Mouse (Mus musculus) limb, embryonic 10.5 days (tissue): ENCODE measurements around the gene Cacfd1. TPM values are rescaled to one million over a fixed set of nuclear protein-coding genes. Genes with fewer than 3 reads are reported as not detected.

ENCODE experiments used
- DNase-seq: peaks from one replicate; pipeline ENCODE4 v3.0.0-alpha.2; 2017; ENCODE audit warnings: low spot score
- H3K27ac ChIP-seq: fragments of 300-500 bp; sonication (generic); 2 replicates; pipeline ENCODE4 v1.5.1; 2016; ENCODE audit warnings: mild to moderate bottlenecking
- H3K27me3 ChIP-seq: fragments of 300-500 bp; sonication (generic); 2 replicates; pipeline ENCODE4 v1.6.1; 2016; ENCODE audit warnings: low read depth, mild to moderate bottlenecking; ENCODE audit not compliant: poor library complexity, severe bottlenecking
- H3K36me3 ChIP-seq: fragments of 300-500 bp; sonication (generic); 2 replicates; pipeline ENCODE4 v1.6.1; 2016; ENCODE audit warnings: mild to moderate bottlenecking, moderate library complexity
- H3K4me1 ChIP-seq: fragments of 300-500 bp; sonication (generic); 2 replicates; pipeline ENCODE4 v1.6.1; 2016
- H3K4me3 ChIP-seq: fragments of 300-500 bp; sonication (generic); 2 replicates; pipeline ENCODE4 v1.5.1; 2016; ENCODE audit warnings: mild to moderate bottlenecking, moderate library complexity
- H3K9me3 ChIP-seq: fragments of 300-500 bp; sonication (generic); replicated peaks from 2 replicates; pipeline ENCODE4 v1.6.1; 2016; ENCODE audit warnings: mild to moderate bottlenecking
- WGBS: fragments of 180-500 bp; shearing (Covaris S2); methylation state at CpG from one replicate; pipeline ENCODE4 v1.1.7; 2016; 5-methylcytosine and 5-hydroxymethylcytosine counted together
- polyA plus RNA-seq: library from polyadenylated mRNA; unstranded; fragments of >200 nt; fragmentation: Nextera tagmentation; extraction: Ambion mirVana; gene quantifications from 2 replicates; pipeline ENCODE4 v1.2.1, GENCODE M21; 2016

Gene Cacfd1
- polyA plus RNA-seq, 1 experiment from 2014 or later: 109 TPM

GRCm38 (mm10) chr2:27006255-27006654 lies 3.5 kb upstream of the Cacfd1 start:
- H3K4me1 ChIP-seq: peaks cover 20% of the 10 kb centered on the region
- H3K36me3 ChIP-seq: no peaks in the 10 kb centered on the region
- no peak for DNase-seq
- H3K4me3 ChIP-seq: no peak overlapping the region
- H3K27me3 ChIP-seq: no peaks in the 10 kb centered on the region
- H3K9me3 ChIP-seq: no peaks in the 10 kb centered on the region
- 74% methylated on average over 4 of the region's 4 CpGs for WGBS
- H3K27ac ChIP-seq: no peak overlapping the region

GRCm38 (mm10) chr2:27007701-27008100 lies 2.0 kb upstream of the Cacfd1 start:
- Histone ChIP-seq H3K9me3 (no peaks in the 10 kb centered on the region), H3K4me1 (peaks cover 26% of the 10 kb centered on the region), H3K27ac (no peak overlapping the region), H3K27me3 (no peaks in the 10 kb centered on the region), H3K4me3 (no peak overlapping the region), H3K36me3 (no peaks in the 10 kb centered on the region; the same call in 1 of the 2 replicates)
- no peak for DNase-seq
- WGBS: 75% methylated on average over 7 of the region's 7 CpGs

DNA sequence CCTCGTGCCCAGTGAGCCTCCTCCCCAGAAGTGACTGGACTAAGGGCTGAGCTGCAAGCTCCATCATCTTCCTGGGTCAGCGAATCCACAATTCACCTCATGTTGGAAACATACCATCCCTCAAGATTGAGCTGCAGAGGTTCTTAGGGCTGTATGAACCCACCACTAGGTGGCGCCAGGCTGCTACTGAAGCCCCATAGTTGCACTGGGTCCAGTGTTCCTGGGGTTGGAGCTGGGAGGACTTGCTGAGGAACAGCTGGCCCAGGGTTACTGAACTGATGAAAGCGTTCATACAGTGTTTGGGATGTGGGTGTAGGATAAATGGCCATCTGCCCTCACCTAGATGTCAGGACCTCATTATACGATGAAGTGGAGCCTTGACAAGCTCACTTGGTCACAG lies 8.1 kb downstream of the Cacfd1 start:
- DNase-seq: peak; percentile 82
- peaks cover 84% of the 10 kb centered on the region for H3K36me3 ChIP-seq
- H3K9me3 ChIP-seq: no peaks in the 10 kb centered on the region
- no peaks in the 10 kb centered on the region for H3K27me3 ChIP-seq
- WGBS: 53% methylated on average over 5 of the region's 5 CpGs
- no peak overlapping the region for H3K4me3 ChIP-seq
- peaks cover 10% of the 10 kb centered on the region; the same call in 1 of the 2 replicates for H3K4me1 ChIP-seq
- H3K27ac ChIP-seq: no peak overlapping the region

DNA sequence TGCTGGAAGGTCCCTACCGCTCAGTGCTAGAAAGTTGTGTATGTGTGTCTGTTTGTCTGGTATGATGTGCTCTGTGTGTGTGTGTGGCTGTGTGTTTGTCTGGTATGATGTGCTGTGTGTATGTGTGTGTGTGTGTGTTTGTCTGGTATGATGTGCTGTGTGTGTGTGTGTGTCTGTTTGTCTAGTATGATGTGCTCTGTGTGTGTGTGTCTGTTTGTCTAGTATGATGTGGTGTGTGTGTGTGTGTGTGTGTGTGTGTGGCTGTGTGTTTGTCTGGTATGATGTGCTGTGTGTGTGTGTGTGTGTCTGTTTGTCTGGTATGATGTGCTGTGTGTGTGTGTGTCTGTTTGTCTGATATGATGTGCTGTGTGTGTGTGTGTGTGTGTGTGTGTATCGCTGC lies 9.8 kb downstream of the Cacfd1 start:
- WGBS: 89% methylated on average over 2 of the region's 2 CpGs
- Histone ChIP-seq H3K27ac (no peak overlapping the region), H3K36me3 (peaks cover 67% of the 10 kb centered on the region), H3K4me3 (no peak overlapping the region), H3K9me3 (no peaks in the 10 kb centered on the region), H3K4me1 (peaks cover 11% of the 10 kb centered on the region), H3K27me3 (no peaks in the 10 kb centered on the region)
- DNase-seq: no peak

- Histone ChIP-seq H3K4me1 (peaks cover 11% of the 10 kb centered on the region), H3K9me3 (no peaks in the 10 kb centered on the region), H3K36me3 (peaks cover 51% of the 10 kb centered on the region), H3K27me3 (no peaks in the 10 kb centered on the region), H3K4me3 (no peak overlapping the region), H3K27ac (no peak overlapping the region)
- no peak for DNase-seq
- WGBS: 93% methylated on average over 1 of the region's 1 CpGs
Observed at GRCm38 (mm10) chr2:27021103-27021502, 11.4 kb downstream of the Cacfd1 start.

DNA sequence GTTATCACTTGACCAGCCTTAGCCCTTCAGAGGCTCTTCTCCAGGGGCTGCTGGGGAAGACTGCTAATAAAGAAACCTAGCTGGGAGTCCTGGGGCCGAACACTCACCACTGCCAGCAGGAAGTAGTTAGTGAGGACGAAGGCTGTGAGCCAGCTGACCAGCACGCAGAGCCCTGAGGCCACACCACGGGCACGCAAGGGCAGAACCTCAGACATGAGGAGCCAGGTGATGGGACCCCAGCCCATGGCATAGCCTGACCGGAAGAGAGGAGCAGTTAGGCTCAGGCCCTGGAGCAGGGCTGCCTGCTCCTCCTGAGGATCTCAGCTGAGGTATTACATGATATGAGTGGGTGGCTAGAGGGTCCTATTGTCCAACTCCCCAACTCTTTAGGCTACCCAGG lies 12.9 kb downstream of the Cacfd1 start:
- H3K4me1 ChIP-seq: peaks cover 15% of the 10 kb centered on the region
- peak overlapping the region; percentile 42; the same call in 1 of the 2 replicates for H3K27ac ChIP-seq
- no peaks in the 10 kb centered on the region for H3K9me3 ChIP-seq
- peaks cover 36% of the 10 kb centered on the region for H3K36me3 ChIP-seq
- no peak for DNase-seq
- H3K27me3 ChIP-seq: 0 out of 2 replicates have a peak, but pooled peaks cover 6% of the 10 kb centered on the region
- WGBS: 77% methylated on average over 6 of the region's 6 CpGs
- H3K4me3 ChIP-seq: no peak overlapping the region

DNA sequence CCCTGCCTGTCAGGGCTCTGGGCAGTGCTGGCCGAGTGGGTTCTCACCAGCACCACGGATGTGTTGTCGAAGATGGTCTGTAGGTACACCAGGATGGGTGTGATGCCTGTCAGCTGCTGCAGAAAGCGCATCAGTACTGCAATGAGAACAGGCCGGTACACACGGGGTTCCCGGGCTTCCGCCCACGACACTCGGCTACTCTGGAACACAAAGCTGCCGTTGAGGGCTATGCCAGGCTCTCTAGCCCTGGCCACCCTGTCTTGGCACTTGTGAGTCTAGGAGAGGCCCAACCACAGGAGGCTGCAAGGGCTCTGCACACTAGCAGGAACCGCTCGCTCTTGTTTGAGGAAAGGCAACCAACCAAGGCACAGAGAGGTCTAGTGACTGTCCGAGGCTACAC lies 14.4 kb downstream of the Cacfd1 start:
- peaks cover 15% of the 10 kb centered on the region for H3K27me3 ChIP-seq
- peaks cover 21% of the 10 kb centered on the region for H3K36me3 ChIP-seq
- H3K4me3 ChIP-seq: no peak overlapping the region
- H3K4me1 ChIP-seq: peaks cover 23% of the 10 kb centered on the region
- DNase-seq: no peak
- no peaks in the 10 kb centered on the region for H3K9me3 ChIP-seq
- no peak overlapping the region for H3K27ac ChIP-seq
- WGBS: 89% methylated on average over 14 of the region's 14 CpGs

DNA sequence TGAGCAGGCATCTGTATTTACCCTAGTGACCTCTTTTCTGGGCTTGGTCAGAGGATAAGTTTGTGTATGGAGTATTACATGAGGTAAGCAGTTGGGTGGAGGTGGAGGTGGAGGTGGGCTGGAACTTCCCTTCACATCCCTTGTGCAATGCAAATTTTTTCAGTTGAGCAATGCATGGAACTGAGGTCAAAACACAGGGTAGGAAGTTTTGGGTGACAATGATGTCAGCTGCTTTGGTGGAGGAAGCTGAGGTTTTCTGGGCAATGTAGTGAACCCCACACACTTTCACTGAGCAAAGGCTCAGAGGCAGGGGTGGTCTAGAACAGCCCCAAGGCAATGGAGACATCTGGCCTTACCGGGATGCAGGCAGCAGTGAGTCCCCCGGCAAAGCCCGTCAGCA lies 15.8 kb downstream of the Cacfd1 start:
- Histone ChIP-seq H3K4me1 (peaks cover 23% of the 10 kb centered on the region), H3K27me3 (peaks cover 26% of the 10 kb centered on the region), H3K4me3 (no peak overlapping the region), H3K9me3 (no peaks in the 10 kb centered on the region), H3K27ac (no peak overlapping the region), H3K36me3 (peaks cover 7% of the 10 kb centered on the region; the same call in 1 of the 2 replicates)
- no peak for DNase-seq
- WGBS: 94% methylated on average over 3 of the region's 3 CpGs

- Histone ChIP-seq H3K9me3 (no peaks in the 10 kb centered on the region), H3K27me3 (peaks cover 26% of the 10 kb centered on the region), H3K27ac (no peak overlapping the region), H3K4me3 (no peak overlapping the region), H3K36me3 (no peaks in the 10 kb centered on the region), H3K4me1 (peaks cover 23% of the 10 kb centered on the region)
- no peak for DNase-seq
- 94% methylated on average over 3 of the region's 3 CpGs for WGBS
Observed at GRCm38 (mm10) chr2:27026332-27026731, 16.6 kb downstream of the Cacfd1 start.

DNA sequence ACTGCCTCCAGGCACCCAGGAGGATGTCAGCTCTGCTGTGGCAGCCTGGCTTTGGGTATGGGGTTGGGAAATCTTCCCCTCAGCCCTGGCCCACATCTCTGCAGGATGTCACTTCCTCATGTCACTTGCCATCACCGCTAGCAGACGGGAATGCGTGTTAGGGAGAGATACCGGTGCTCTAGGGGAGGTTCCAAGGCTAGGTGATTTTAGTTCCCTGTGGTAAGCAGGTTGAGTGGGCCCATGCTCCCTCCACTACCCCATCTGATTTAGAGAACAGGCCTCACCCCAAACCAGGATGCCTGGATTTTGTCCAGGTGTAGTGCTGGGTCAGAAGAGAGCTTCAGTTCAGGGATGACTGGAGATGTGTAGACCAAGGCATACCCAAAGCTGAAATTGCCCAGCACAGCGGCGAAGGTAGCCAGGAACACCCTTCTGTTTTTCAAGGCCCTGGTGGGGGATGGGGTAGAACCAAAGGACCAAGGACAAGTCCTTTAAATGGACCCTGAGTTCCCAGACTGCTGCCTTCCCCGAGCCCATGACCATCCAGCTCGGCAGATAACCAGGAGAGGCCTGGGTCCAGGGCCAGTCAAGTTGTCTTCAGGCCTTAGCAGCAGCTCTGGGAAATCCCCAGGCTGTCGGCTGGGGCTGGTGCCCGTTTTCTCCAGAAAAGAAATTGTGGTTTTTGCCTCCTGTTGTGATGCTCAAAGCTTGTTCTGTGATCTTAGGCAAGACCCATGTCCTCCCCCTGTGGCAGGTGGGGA lies 17.3 kb downstream of the Cacfd1 start:
- 84% methylated on average over 10 of the region's 10 CpGs for WGBS
- Histone ChIP-seq H3K36me3 (no peaks in the 10 kb centered on the region), H3K27ac (peak overlapping the region; percentile 8; the same call in 1 of the 2 replicates), H3K27me3 (peaks cover 26% of the 10 kb centered on the region), H3K4me1 (peaks cover 18% of the 10 kb centered on the region), H3K9me3 (no peaks in the 10 kb centered on the region), H3K4me3 (peak overlapping the region; percentile 48)
- no peak for DNase-seq

- Histone ChIP-seq H3K27me3 (peaks cover 26% of the 10 kb centered on the region), H3K4me3 (peak within 1 kb of the TSS; percentile 48), H3K36me3 (no peaks in the 10 kb centered on the region), H3K9me3 (no peaks in the 10 kb centered on the region), H3K27ac (peak within 1 kb of the TSS; percentile 8; the same call in 1 of the 2 replicates), H3K4me1 (peaks cover 13% of the 10 kb centered on the region)
- DNase-seq: peak; percentile 85
- WGBS: 4% methylated on average over 38 of the region's 38 CpGs
Observed at GRCm38 (mm10) chr2:27027618-27028436, 18.1 kb downstream of the Cacfd1 start, which contains the start of gene Slc2a6. Gene Slc2a6, minus strand, starts transcription at chr2:27027998.

- Histone ChIP-seq H3K9me3 (no peaks in the 10 kb centered on the region), H3K27ac (no peak overlapping the region), H3K36me3 (no peaks in the 10 kb centered on the region), H3K4me3 (peak overlapping the region; percentile 48), H3K27me3 (peaks cover 26% of the 10 kb centered on the region), H3K4me1 (peaks cover 12% of the 10 kb centered on the region)
- WGBS: 74% methylated on average over 4 of the region's 4 CpGs
- DNase-seq: no peak
Observed at GRCm38 (mm10) chr2:27028437-27029015, 18.8 kb downstream of the Cacfd1 start.

- Histone ChIP-seq H3K9me3 (no peaks in the 10 kb centered on the region), H3K27ac (no peak overlapping the region), H3K4me3 (no peak overlapping the region), H3K27me3 (peaks cover 21% of the 10 kb centered on the region), H3K36me3 (no peaks in the 10 kb centered on the region), H3K4me1 (peaks cover 15% of the 10 kb centered on the region)
- no peak for DNase-seq
- WGBS: 74% methylated on average over 2 of the region's 2 CpGs
Observed at GRCm38 (mm10) chr2:27032361-27032760, 22.6 kb downstream of the Cacfd1 start.
